Mouse (Mus musculus) left cerebral cortex, postnatal 36 days (tissue): ENCODE data around the gene Ammecr1. TPM values are rescaled to one million over a fixed set of nuclear protein-coding genes. Genes with fewer than 3 reads are reported as not detected.

Experiments used
- microRNA-seq: library from miRNA; unstranded; fragments of <30 nt; microRNA quantifications from one replicate; pipeline ENCODE4 v1.2.0, GENCODE M21; 2022
- total RNA-seq, 2 experiments: library from RNA; stranded (reverse); gene quantifications; 2 replicates each; pipeline ENCODE4 v1.2.3; 2021

The Ammecr1 gene
- total RNA-seq, 2 experiments from 2014 or later, result 2.4 to 3.3 TPM

Small RNA genes lying within 50 kb of the gene (microRNA-seq; reads per million reads assigned to microRNA genes)
- gene Gm44351, result not detected

Other genes starting within 250 kb of the Ammecr1 start
- 1 to 10 TPM; 1.1 to 1.2 TPM for gene Rtl9, start 132.9 kb upstream of the Ammecr1 start, total RNA-seq